Mouse (Mus musculus) erythroblast, embryonic 14.5 days (primary cell): ENCODE measurements around the gene Farp1.

Experiments used
- GATA1 ChIP-seq: IDR thresholded peaks from 2 replicates; pipeline ENCODE4 v1.6.1; 2012; ENCODE audit warnings: low read length, inconsistent platforms, mixed read lengths
- TAL1 ChIP-seq: IDR thresholded peaks from 3 replicates; pipeline ENCODE4 v1.6.1; 2012; ENCODE audit warnings: low read length, inconsistent platforms, mixed read lengths

- no peak for TF ChIP-seq TAL1
- no peak for TF ChIP-seq GATA1
Observed at GRCm38 (mm10) chr14:121101531-121101930, 66.5 kb downstream of the Farp1 start.
